Comparison of ENCODE assay signal across 15 mouse cellular contexts in the genomic region with DNA sequence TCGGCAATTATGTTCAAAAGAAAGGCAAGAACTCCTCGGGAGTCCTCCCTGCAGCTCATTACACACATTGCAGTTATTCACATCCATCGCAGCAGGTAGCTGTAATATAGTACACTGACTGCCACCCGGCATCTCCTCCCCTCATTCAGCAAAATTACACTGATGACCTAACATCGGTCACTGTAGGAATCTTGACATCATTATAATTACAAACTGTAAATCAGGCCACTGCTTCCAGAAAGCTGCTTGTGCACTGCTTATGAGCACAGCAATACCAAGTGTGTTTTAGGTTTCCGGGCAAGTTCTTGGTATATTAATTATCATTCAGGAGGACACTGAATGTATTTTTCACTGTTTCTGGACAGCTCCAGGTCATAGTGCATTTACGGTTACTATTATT.
"Had no signal": no experiment of that assay in that cellular context is flagged by ENCODE, and none has a peak within 500 bp of the region (broad histone marks: within the 10 kb centered on the region; RNA-seq: fewer than 3 reads in every experiment).

No protein-coding gene starts in this region.

- H3K4me3 ChIP-seq: neural tube, embryonic 12.5 days; stomach, embryonic 15.5 days had no signal

- H3K27me3 ChIP-seq: neural tube, embryonic 12.5 days; stomach, embryonic 15.5 days had no signal

- H3K9me3 ChIP-seq: neural tube, embryonic 12.5 days; stomach, embryonic 15.5 days had no signal

- H3K4me1 ChIP-seq: neural tube, embryonic 12.5 days; stomach, embryonic 15.5 days had no signal

- H3K9ac ChIP-seq: neural tube, embryonic 12.5 days; stomach, embryonic 15.5 days had no signal

- H3K4me2 ChIP-seq: neural tube, embryonic 12.5 days; stomach, embryonic 15.5 days had no signal

- H3K27ac ChIP-seq: neural tube, embryonic 12.5 days; stomach, embryonic 15.5 days; stomach, postnatal 0 days had no signal

- DNase-seq: retina, postnatal 1 day; right cerebral cortex, adult 18-20 months; right cerebral cortex, postnatal 14 days; right cerebral cortex, postnatal 25 days; right cerebral cortex, postnatal 4 days; spleen, adult 18-20 months; thymus, adult 18-20 months; thymus, adult 2 months; thymus, postnatal 14 days; thymus, postnatal 25 days; thymus, postnatal 36 days; thymus, postnatal 4 days had no signal
